15 mouse cellular contexts compared by ENCODE assay signal in the genomic region with DNA sequence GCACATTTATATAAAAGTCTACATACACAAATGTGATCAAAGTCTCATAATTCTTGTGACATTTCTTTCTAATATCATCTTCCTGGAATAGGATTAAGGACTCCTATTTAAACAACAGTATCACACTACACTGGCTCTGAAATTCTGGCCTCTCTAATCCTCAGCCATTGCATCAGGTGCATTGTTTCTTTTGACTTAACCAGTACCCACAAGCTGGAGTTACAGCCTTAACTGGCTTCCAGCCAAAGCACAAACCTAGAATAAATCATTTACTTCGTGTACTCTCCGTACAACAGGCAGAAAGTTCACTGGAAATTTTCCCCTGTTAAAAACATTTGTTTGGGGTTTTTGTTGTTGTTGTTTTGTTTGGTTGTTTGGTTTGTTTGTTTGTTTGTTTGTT.
"Had no signal": no experiment of that assay in that cellular context is flagged by ENCODE, and none has a peak within 500 bp of the region (broad histone marks: within the 10 kb centered on the region; RNA-seq: fewer than 3 reads in every experiment).

No protein-coding gene starts in this region.

- H3K27ac ChIP-seq: hindbrain, postnatal 0 days; kidney, postnatal 0 days; layer of hippocampus, adult 2 months; limb, embryonic 12.5 days; liver, embryonic 15.5 days; midbrain, embryonic 15.5 days; neural tube, embryonic 12.5 days; stomach, postnatal 0 days had no signal

- H3K4me3 ChIP-seq: layer of hippocampus, adult 2 months; limb, embryonic 12.5 days; liver, embryonic 15.5 days; midbrain, embryonic 15.5 days; neural tube, embryonic 12.5 days had no signal

- H3K4me2 ChIP-seq: limb, embryonic 12.5 days; liver, embryonic 15.5 days; midbrain, embryonic 15.5 days; neural tube, embryonic 12.5 days had no signal

- H3K4me1 ChIP-seq: limb, embryonic 12.5 days; liver, embryonic 15.5 days; midbrain, embryonic 15.5 days; neural tube, embryonic 12.5 days had no signal

- H3K27me3 ChIP-seq: limb, embryonic 12.5 days; liver, embryonic 15.5 days; midbrain, embryonic 15.5 days; neural tube, embryonic 12.5 days had no signal

- ATAC-seq: hindbrain, postnatal 0 days; lung, postnatal 0 days; midbrain, embryonic 15.5 days had no signal

- H3K36me3 ChIP-seq: limb, embryonic 12.5 days; liver, embryonic 15.5 days; midbrain, embryonic 15.5 days; neural tube, embryonic 12.5 days had no signal

- H3K9me3 ChIP-seq: limb, embryonic 12.5 days; liver, embryonic 15.5 days; midbrain, embryonic 15.5 days; neural tube, embryonic 12.5 days had no signal

- H3K9ac ChIP-seq: limb, embryonic 12.5 days; liver, embryonic 15.5 days; midbrain, embryonic 15.5 days; neural tube, embryonic 12.5 days had no signal

- DNase-seq: liver; lung, adult 2 months; lung, postnatal 36 days; right cerebral cortex, adult 18-20 months; right cerebral cortex, postnatal 25 days; thymus, postnatal 4 days had no signal
